Mouse (Mus musculus): ENCODE measurements at regions not wholly inside any gene's neighbourhood (a gene's known extent, or its start where the extent isn't known, plus 50 kb on each side); places are given as distances from the start of the nearest gene placed in this dataset.

DNA sequence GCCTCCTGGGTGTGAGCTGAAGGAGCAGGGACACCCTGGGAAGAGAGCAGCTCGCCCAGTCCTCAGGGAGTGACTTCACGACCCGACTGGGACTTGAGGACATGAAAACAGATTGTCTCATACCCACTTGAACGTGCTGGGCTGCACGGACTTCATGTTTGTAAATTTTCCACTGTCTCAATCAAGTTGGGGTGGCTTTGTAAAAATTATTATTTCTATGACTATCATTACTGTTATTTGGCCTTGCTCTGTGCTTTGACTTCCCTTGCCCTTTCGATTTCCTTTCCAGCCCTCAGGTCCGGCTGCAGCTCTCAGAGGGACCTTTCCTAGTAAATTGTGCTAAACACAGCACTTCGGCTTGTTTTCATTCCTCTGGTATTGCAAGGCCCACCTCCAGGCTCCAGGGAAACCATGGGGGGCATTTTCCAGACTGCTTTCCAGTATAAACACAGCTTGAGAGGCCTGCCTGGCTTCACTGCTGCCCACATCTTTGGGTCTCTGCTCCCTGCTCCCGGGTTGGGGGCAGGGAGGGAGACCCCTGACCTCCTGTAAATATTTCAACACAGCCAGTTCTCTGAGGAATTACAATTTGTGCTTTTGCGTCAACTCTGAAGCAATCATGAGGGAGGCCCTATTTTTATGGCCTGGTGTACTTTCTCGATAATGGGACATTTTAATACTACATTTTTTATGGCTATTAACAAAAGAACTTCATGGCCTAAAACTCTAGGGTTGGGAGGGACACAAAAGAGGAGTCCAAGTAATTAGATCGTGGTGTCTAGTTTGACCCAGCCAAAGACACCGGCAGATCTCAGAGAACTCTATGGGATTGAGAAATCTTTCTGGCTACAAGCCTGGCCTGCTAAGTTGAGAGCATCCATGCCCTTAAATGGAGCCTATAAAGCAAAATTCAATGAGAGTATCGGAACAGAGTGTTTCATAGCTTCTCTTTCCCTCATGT lies 68.9 kb upstream of the Errfi1 start:
- no peak overlapping the region for H3K4me2 ChIP-seq (replicated peaks)
- no peaks in the 10 kb centered on the region for H3K9me3 ChIP-seq
- H3K4me1 ChIP-seq, result no peaks in the 10 kb centered on the region
- no peak overlapping the region for H3K4me3 ChIP-seq
- no peak for ATAC-seq (replicated peaks)
- H3K9ac ChIP-seq (replicated peaks), result no peak overlapping the region
- no peak overlapping the region for H3K27ac ChIP-seq (replicated peaks)
- H3K27me3 ChIP-seq, result no peaks in the 10 kb centered on the region
- 84% methylated on average over 14 of the region's 14 CpGs for WGBS
- no peaks in the 10 kb centered on the region for H3K36me3 ChIP-seq

DNA sequence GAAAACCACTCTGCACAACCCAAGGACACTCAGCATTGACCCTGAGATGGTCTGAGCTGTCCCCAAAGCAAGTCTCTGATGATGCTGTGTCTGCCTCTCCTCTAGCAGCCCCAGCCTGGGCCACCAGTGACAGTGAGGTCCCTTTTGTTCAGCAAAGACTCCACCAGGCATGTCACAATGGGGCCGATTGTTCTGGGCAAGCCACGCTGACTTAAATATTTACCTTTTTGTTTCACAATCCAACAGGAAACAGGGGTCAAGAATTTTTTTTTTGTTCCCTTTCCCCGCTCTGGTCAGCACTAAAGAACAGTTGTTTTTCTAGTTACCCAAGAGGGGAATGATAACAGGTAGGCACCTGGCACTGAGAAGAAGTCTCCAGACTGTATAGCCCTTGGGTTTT lies 72.4 kb upstream of the Errfi1 start:
- no peak for ATAC-seq (replicated peaks)
- 49% methylated on average over 3 of the region's 3 CpGs for WGBS
- no peaks in the 10 kb centered on the region for H3K9me3 ChIP-seq
- no peak overlapping the region for H3K9ac ChIP-seq (replicated peaks)
- no peak overlapping the region for H3K27ac ChIP-seq (replicated peaks)
- H3K4me3 ChIP-seq, result no peak overlapping the region
- no peak overlapping the region for H3K4me2 ChIP-seq (replicated peaks)
- no peaks in the 10 kb centered on the region for H3K27me3 ChIP-seq
- no peaks in the 10 kb centered on the region for H3K4me1 ChIP-seq
- no peaks in the 10 kb centered on the region for H3K36me3 ChIP-seq

- H3K36me3 ChIP-seq, result no peaks in the 10 kb centered on the region
- ATAC-seq (replicated peaks), result no peak
- no peaks in the 10 kb centered on the region for H3K4me1 ChIP-seq
- H3K9ac ChIP-seq (replicated peaks), result no peak overlapping the region
- no peak overlapping the region for H3K4me2 ChIP-seq (replicated peaks)
- H3K27ac ChIP-seq (replicated peaks), result no peak overlapping the region
- no peaks in the 10 kb centered on the region for H3K9me3 ChIP-seq
- no peak overlapping the region for H3K4me3 ChIP-seq
- no peaks in the 10 kb centered on the region for H3K27me3 ChIP-seq
- WGBS, result 76% methylated on average over 5 of the region's 5 CpGs
Observed at GRCm38 (mm10) chr4:150779340-150779739, 74.4 kb upstream of the Errfi1 start.

GRCm38 (mm10) chr4:150778683-150779082 lies 75.0 kb upstream of the Errfi1 start:
- ATAC-seq (replicated peaks), result no peak
- no peaks in the 10 kb centered on the region for H3K27me3 ChIP-seq
- no peak overlapping the region for H3K27ac ChIP-seq (replicated peaks)
- no peaks in the 10 kb centered on the region for H3K4me1 ChIP-seq
- H3K36me3 ChIP-seq, result no peaks in the 10 kb centered on the region
- no peak overlapping the region for H3K4me3 ChIP-seq
- H3K9ac ChIP-seq (replicated peaks), result no peak overlapping the region
- 70% methylated on average over 8 of the region's 8 CpGs for WGBS
- 0 out of 2 replicates have a peak, but pooled peaks cover 4% of the 10 kb centered on the region for H3K9me3 ChIP-seq
- H3K4me2 ChIP-seq (replicated peaks), result no peak overlapping the region

DNA sequence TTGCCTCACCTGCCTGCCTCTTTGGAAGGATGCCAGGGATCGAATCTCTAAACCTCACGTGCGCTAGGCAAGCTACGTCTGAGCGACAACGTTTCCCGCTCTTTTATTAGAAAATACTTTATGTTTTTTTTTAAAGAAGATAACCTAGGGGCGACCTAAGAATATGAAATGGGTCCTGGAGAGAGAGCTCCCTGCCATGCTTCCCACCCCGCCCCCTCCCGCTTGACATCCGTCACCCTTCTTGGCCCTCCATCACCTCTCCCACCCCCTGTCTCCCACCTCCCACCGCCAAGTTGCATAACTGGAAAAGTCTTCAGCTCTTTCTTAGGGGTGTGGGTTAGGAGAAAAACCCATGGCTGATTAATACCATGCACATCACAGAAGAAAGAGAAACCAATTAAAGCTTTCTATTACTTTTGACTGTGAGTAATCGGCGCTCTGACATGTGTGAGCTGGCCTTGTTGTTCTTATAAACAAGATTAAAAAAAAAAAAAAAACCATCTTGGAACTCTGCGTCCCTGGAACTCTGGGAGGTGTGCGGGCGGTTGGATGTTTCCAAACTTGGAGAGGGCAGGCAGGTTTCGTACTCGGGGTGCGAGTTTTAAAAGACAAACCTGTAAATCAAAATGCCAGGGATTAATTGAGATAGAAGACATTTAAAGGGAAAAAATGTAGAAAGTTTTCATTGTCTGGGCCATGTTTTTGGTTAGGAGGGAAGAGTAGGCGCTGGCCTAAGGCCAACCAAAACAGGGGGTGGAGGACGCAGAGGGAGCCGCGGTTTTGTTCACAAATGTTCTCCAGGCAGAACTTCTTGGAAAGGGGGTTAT lies 77.8 kb upstream of the Errfi1 start:
- 0 out of 2 replicates have a peak, but pooled peaks cover 4% of the 10 kb centered on the region for H3K9me3 ChIP-seq
- H3K9ac ChIP-seq (replicated peaks), result no peak overlapping the region
- H3K27me3 ChIP-seq, result no peaks in the 10 kb centered on the region
- H3K4me1 ChIP-seq, result no peaks in the 10 kb centered on the region
- no peak overlapping the region for H3K4me2 ChIP-seq (replicated peaks)
- H3K27ac ChIP-seq (replicated peaks), result no peak overlapping the region
- no peak overlapping the region for H3K4me3 ChIP-seq
- no peak for ATAC-seq (replicated peaks)
- H3K36me3 ChIP-seq, result no peaks in the 10 kb centered on the region
- WGBS, result 76% methylated on average over 24 of the region's 24 CpGs

DNA sequence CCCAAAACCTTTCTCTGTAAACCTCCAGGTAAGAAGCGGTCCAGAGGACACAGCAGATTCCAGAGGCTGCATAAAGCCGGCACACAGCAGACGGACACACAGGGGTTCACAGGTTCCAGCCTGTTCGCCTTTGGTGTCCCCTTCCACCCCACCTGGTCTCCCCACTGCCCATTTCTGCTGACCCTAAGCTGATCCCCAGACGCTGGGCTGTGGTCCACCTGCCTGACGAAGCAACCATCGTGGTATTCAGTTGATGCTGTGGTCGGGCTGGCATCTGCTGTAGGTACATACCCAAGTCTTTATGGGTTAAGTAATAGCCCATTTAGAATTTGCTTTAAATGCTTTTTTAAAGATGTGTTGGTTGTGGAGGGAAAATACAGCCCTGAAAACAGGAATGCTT lies 78.4 kb upstream of the Errfi1 start:
- no peak for ATAC-seq (replicated peaks)
- H3K27me3 ChIP-seq, result no peaks in the 10 kb centered on the region
- no peaks in the 10 kb centered on the region for H3K4me1 ChIP-seq
- H3K4me2 ChIP-seq (replicated peaks), result no peak overlapping the region
- WGBS, result 91% methylated on average over 8 of the region's 8 CpGs
- H3K4me3 ChIP-seq, result no peak overlapping the region
- H3K36me3 ChIP-seq, result no peaks in the 10 kb centered on the region
- 0 out of 2 replicates have a peak, but pooled peaks cover 4% of the 10 kb centered on the region for H3K9me3 ChIP-seq
- no peak overlapping the region for H3K27ac ChIP-seq (replicated peaks)
- H3K9ac ChIP-seq (replicated peaks), result no peak overlapping the region

GRCm38 (mm10) chr4:150774289-150774914 lies 79.3 kb upstream of the Errfi1 start:
- 80% methylated on average over 7 of the region's 7 CpGs for WGBS
- H3K9me3 ChIP-seq, result 0 out of 2 replicates have a peak, but pooled peaks cover 4% of the 10 kb centered on the region
- ATAC-seq (replicated peaks), result no peak

GRCm38 (mm10) chr4:150771922-150772651 lies 81.6 kb upstream of the Errfi1 start:
- ATAC-seq (replicated peaks), result no peak
- 87% methylated on average over 6 of the region's 6 CpGs for WGBS

More at GRCm38 (mm10) chr4:150774289-150774914, 79.3 kb upstream of the Errfi1 start:
- no peak overlapping the region for H3K9ac ChIP-seq (replicated peaks)
- no peaks in the 10 kb centered on the region for H3K27me3 ChIP-seq
- no peaks in the 10 kb centered on the region for H3K36me3 ChIP-seq
- H3K4me1 ChIP-seq, result no peaks in the 10 kb centered on the region
- H3K4me2 ChIP-seq (replicated peaks), result no peak overlapping the region
- no peak overlapping the region for H3K4me3 ChIP-seq
- H3K27ac ChIP-seq (replicated peaks), result no peak overlapping the region

DNA sequence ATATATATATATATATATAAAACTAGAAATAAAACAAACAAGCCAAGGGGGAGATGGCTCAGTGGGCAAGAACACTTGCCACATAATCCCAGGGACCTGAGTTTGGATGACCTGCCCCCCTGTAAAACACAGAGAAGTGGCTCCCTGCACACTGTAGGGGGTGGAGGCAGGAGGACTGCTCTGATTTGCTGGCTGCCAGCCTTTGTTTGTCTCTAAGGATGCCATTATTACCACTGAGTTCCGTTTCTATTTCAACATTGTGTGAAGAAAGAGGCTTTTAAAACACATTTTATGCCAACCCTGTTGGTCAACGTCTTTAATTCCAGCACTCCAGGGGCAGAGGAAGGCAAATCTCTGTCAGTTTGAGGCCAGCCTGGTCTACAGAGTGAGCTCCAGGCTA lies 82.2 kb upstream of the Errfi1 start:
- Histone ChIP-seq H3K4me3 (no peak overlapping the region), H3K27me3 (no peaks in the 10 kb centered on the region), H3K4me2 (replicated peaks) (no peak overlapping the region), H3K4me1 (no peaks in the 10 kb centered on the region), H3K36me3 (no peaks in the 10 kb centered on the region), H3K9me3 (0 out of 2 replicates have a peak, but pooled peaks cover 4% of the 10 kb centered on the region), H3K27ac (replicated peaks) (no peak overlapping the region), H3K9ac (replicated peaks) (no peak overlapping the region)
- WGBS, result 41% methylated on average over 2 of the region's 2 CpGs
- no peak for ATAC-seq (replicated peaks)

More at GRCm38 (mm10) chr4:150771922-150772651, 81.6 kb upstream of the Errfi1 start:
- H3K27me3 ChIP-seq, result no peaks in the 10 kb centered on the region
- no peak overlapping the region for H3K4me3 ChIP-seq
- no peak overlapping the region for H3K27ac ChIP-seq (replicated peaks)
- no peaks in the 10 kb centered on the region for H3K4me1 ChIP-seq
- H3K9ac ChIP-seq (replicated peaks), result no peak overlapping the region
- no peaks in the 10 kb centered on the region for H3K36me3 ChIP-seq
- H3K9me3 ChIP-seq, result 0 out of 2 replicates have a peak, but pooled peaks cover 4% of the 10 kb centered on the region
- H3K4me2 ChIP-seq (replicated peaks), result no peak overlapping the region

DNA sequence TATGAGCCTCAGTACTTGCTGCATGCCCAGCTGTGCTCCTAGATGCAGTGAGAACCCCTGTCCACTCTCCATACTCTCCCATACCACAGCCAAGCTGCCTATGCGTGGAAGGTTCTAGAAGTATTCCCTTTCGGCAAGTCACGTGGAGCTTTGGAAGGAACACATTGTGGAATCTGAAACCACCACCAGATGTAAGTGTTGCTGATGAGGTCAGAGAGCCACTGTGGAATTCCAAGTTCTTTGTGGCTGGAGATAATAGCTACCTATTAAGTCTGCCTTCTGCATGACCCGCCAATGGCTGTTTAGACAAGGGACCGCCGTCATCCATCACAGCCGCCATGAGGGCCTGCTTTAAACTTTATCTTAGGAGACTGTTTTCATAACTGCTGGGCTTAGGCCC lies 84.7 kb upstream of the Errfi1 start:
- no peak overlapping the region for H3K4me3 ChIP-seq
- H3K9me3 ChIP-seq, result 0 out of 2 replicates have a peak, but pooled peaks cover 4% of the 10 kb centered on the region
- H3K4me1 ChIP-seq, result no peaks in the 10 kb centered on the region
- H3K9ac ChIP-seq (replicated peaks), result no peak overlapping the region
- H3K27ac ChIP-seq (replicated peaks), result no peak overlapping the region
- 62% methylated on average over 7 of the region's 7 CpGs for WGBS
- no peaks in the 10 kb centered on the region for H3K27me3 ChIP-seq
- ATAC-seq (replicated peaks), result no peak
- H3K4me2 ChIP-seq (replicated peaks), result no peak overlapping the region
- no peaks in the 10 kb centered on the region for H3K36me3 ChIP-seq
